Mouse (Mus musculus) erythroblast, embryonic 14.5 days (primary cell): ENCODE results near the gene Olfr692. TPM values are rescaled to one million over a fixed set of nuclear protein-coding genes. Genes with fewer than 3 reads are reported as not detected.
A peak's percentile ranks its signal among the peaks of the same experiment; 100 is the strongest.
"Not testable (repeated sequence)": the region's sequence is repeated elsewhere in the genome, so short reads cannot be mapped to it uniquely, and the experiment has no call there.

ENCODE experiments used
- H3K27me3 ChIP-seq: 2 replicates; pipeline ENCODE4 v1.6.1; 2012; ENCODE audit warnings: inconsistent platforms; ENCODE audit not compliant: control insufficient read depth
- H3K36me3 ChIP-seq: 2 replicates; pipeline ENCODE4 v1.6.1; 2012; ENCODE audit warnings: mild to moderate bottlenecking, inconsistent platforms; ENCODE audit not compliant: control insufficient read depth
- H3K4me1 ChIP-seq: 2 replicates; pipeline ENCODE4 v1.6.1; 2012; ENCODE audit warnings: inconsistent platforms; ENCODE audit not compliant: control insufficient read depth
- H3K4me3 ChIP-seq: replicated peaks from 2 replicates; pipeline ENCODE3; 2012; ENCODE audit warnings: moderate library complexity, mild to moderate bottlenecking, inconsistent platforms
- H3K9me3 ChIP-seq: 2 replicates; pipeline ENCODE4 v1.6.1; 2012; ENCODE audit warnings: low read length, inconsistent platforms, mixed read lengths; ENCODE audit not compliant: control insufficient read depth
- GATA1 ChIP-seq: IDR thresholded peaks from 2 replicates; pipeline ENCODE4 v1.6.1; 2012; ENCODE audit warnings: low read length, inconsistent platforms, mixed read lengths
- TAL1 ChIP-seq: IDR thresholded peaks from 3 replicates; pipeline ENCODE4 v1.6.1; 2012; ENCODE audit warnings: low read length, inconsistent platforms, mixed read lengths
- polyA plus RNA-seq: library from polyadenylated mRNA; stranded (reverse); fragments of >175 nt; gene quantifications from 2 replicates; pipeline ENCODE4 v1.2.3, GENCODE M21; 2012

Gene Olfr692
- polyA plus RNA-seq, 1 experiment = not detected

DNA sequence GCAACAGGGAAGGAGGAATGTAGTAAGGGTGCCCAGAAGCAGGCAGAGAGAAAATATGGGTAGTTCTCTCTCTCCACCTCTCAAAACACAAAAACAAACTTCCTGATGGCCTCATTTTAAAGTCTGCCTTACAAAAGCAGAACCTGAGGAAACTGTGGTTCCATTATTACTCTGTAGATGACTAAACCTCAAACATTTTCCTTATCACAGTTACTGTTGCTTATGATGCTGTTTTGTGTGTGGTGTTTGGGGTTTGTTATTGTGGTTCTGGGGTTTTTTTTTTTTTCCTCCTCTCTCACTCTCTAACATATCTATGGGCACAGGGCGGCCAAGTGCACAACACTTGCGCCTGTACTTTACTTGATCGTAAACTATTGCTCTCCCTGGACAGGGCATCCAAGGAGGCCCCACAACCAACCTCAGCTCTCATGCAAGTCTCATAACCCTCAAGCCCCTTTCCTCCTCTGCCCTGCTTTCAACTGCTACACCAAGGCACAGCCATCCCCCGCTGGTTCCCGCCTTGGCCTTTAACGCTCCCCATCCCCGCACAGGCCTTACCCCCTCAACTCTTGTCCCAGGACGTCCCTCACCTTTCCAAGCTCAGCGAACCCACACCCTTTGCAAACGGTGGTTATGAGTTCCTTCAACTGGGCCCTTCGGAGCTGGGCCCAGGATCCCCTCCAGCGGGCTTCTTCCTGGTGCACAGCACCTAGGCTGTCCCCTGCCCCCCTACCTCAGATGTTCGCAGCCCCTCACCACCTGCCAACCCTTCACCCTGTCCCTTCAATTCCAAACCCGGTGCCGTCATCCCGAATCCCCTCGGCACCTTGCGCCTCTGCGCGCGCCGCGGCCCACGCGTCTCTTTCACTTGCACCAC is 31.3 kb downstream of the Olfr692 start:
- TF ChIP-seq TAL1 = no peak
- no peak for TF ChIP-seq GATA1
- H3K36me3 ChIP-seq = peaks cover 7% of the 10 kb centered on the region
- H3K4me1 ChIP-seq = peaks cover 26% of the 10 kb centered on the region
- no peaks in the 10 kb centered on the region for H3K9me3 ChIP-seq
- H3K4me3 ChIP-seq = peak overlapping the region; percentile 94
- H3K27me3 ChIP-seq = no peaks in the 10 kb centered on the region

DNA sequence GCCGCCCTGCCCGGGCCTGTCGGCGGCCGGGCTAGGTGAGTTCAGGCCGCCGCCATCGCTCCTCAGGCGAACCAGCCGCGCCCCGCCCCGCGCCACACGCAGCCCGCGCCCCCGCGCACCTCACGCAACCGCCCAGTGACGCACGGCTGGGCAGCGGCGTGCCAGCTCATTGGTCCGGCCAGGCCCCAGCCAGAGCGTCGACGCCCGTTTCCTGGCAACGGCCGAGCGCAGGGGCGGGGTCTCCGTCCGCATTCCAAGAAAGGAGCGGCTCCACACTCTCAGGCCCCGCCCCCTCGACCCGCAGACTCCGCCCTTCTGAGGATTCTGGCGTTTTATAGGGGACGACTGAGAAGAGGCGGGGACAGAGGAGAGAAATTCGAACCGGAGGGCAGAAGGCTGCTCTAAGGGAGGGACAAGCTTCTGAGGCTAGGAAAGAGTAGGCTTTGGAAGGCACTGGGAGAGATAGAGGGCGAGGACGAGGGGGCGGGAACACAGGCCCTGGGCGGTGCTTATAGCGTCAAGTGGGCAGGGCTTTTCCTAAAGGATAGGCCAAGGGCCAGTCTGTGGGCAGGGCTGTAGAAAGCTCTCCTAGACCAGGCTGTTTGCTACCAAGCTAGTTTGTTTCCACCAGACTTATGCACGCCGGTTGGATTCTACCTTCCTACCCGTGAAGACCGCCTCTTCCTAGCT is 32.0 kb downstream of the Olfr692 start, which contains the start of gene Fam160a2:
Gene Fam160a2, minus strand, starts transcription at position 120 of the 690 bp plus-strand sequence.
- TF ChIP-seq TAL1 (no peak), GATA1 (no peak)
- peak within 1 kb of the TSS; percentile 94 for H3K4me3 ChIP-seq
- H3K27me3 ChIP-seq = no peaks in the 10 kb centered on the region
- no peaks in the 10 kb centered on the region for H3K9me3 ChIP-seq
- H3K36me3 ChIP-seq = peaks cover 6% of the 10 kb centered on the region
- H3K4me1 ChIP-seq = peaks cover 26% of the 10 kb centered on the region

DNA sequence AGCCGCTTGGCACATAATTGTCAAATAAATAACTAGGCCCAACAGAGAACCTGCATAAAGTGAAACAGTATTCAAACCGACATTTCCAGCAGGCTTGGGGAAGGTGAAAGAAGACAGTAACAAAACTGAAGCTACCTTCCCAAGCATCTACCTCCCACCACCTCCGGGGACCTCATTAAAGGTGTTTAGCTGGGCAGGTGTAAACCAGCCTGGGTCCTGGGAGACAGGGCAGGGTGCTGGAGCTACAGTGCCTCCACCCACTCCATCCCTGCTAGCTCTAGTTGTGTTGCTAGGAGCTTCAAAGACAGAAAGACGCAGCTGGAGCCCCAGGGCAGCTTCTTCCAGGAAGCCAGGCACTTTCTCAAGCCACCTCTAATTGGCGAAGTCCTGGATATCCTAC is 36.2 kb downstream of the Olfr692 start, which contains the start of gene Cnga4:
Gene Cnga4, plus strand, starts transcription at position 301 of the 400 bp plus-strand sequence.
- peaks cover 14% of the 10 kb centered on the region for H3K4me1 ChIP-seq
- H3K36me3 ChIP-seq = no peaks in the 10 kb centered on the region
- no peaks in the 10 kb centered on the region for H3K27me3 ChIP-seq
- TF ChIP-seq TAL1 = no peak
- TF ChIP-seq GATA1 = no peak
- H3K4me3 ChIP-seq = no peak within 1 kb of the TSS
- no peaks in the 10 kb centered on the region for H3K9me3 ChIP-seq

DNA sequence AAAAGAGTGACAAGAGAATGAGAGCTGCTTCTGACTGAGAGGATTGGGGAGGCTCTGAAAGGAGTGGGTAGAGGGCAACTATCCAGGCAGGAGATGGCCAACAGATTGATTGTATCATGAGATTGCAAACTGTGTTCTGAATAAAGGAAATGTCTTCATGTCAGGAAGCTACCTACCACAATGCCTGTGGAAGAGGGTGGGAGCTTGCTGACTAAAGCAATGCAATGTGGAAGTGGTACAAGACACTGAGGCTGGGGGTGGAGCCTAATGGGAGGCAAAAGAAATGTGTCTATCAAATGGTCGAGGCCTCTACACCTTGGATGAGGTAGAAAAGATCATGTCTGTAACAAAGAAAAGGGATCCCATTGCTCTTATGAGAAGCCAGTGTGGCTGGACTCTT is 38.3 kb downstream of the Olfr692 start:
- TF ChIP-seq TAL1 (no peak), GATA1 (no peak)
- Histone ChIP-seq H3K4me1 (no peaks in the 10 kb centered on the region), H3K9me3 (no peaks in the 10 kb centered on the region), H3K4me3 (no peak overlapping the region), H3K27me3 (no peaks in the 10 kb centered on the region), H3K36me3 (no peaks in the 10 kb centered on the region)

DNA sequence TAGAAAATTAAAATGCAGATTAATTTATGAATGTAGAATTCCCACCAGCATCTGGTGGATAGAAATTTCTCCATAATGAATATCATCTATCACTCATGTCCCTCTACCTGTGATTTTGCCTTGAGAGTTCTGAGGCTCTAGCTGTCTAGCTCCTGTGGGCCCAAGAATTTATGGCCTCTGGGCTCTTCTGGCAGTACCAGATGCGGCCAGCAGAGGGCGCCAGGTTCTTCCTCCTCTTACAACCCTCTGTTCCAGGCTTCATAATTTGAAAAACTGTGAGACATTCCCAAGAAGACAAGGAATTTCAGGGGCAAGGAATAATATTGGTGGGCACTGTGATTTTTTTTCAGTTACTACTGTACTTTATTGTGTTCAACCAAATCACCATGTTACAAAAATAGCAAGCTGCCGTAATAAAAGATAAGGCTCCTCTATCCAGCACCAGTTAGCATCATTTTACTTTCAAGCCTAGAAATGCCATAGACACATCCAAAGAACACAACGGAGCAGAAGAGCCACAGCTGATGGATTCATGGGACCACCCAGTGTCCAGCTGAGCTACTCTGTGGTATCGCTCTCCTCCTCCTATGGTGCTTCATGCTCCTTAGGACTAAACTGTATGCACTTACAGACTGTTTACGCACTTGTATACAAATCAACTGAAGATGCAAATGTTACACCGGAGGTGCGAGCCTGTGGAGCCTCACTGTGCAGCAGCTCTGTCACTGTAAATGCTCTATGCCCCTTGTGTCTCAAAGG is 44.0 kb downstream of the Olfr692 start:
- not testable (repeated sequence) for H3K4me3 ChIP-seq, H3K27me3 ChIP-seq, H3K36me3 ChIP-seq, H3K9me3 ChIP-seq, H3K4me1 ChIP-seq

DNA sequence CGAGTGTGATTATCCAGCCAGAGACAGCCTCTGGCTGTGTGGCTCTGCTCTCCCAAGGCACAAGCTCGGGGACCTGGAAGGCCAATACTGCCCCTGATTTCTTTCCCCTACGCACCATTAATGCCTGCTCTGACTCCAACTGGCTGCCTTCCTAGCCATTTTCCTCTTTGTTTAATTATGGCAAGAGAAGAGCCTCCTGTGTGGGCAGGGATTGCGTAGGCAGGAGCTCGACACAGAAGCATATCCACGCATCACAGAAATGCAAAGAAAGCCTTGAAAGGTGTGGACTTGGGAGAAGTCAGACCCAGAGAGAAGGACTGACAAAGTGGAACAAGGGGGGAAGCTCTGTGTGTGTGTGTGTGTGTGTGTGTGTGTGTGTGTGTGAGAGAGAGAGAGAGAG is 46.4 kb downstream of the Olfr692 start:
- TF ChIP-seq GATA1 (no peak), TAL1 (no peak)
- H3K27me3 ChIP-seq = no peaks in the 10 kb centered on the region
- H3K4me1 ChIP-seq = no peaks in the 10 kb centered on the region
- no peaks in the 10 kb centered on the region for H3K36me3 ChIP-seq
- no peaks in the 10 kb centered on the region for H3K9me3 ChIP-seq
- H3K4me3 ChIP-seq = no peak overlapping the region

DNA sequence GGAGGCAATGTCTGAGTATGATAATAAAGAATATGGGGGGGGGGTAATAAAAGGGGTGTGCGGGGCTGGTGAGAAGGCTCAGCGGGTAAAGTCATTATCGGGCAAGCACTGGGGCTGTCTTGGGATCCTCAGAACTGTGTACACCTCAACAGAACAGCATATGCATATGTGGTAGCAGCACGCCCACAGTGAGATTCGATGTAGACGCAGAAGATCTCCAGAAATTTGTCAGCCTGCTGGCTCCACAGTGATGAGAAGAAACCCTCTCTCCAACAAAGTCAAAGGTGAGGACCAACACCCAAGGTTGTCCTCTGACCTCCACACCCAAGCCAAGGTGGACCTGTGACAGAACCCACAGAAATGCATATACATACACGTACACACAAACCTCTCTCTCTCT is 48.5 kb downstream of the Olfr692 start:
- Histone ChIP-seq H3K4me1 (no peaks in the 10 kb centered on the region), H3K9me3 (no peaks in the 10 kb centered on the region), H3K27me3 (no peaks in the 10 kb centered on the region), H3K4me3 (no peak overlapping the region), H3K36me3 (no peaks in the 10 kb centered on the region)
- TF ChIP-seq TAL1 (no peak), GATA1 (no peak)

DNA sequence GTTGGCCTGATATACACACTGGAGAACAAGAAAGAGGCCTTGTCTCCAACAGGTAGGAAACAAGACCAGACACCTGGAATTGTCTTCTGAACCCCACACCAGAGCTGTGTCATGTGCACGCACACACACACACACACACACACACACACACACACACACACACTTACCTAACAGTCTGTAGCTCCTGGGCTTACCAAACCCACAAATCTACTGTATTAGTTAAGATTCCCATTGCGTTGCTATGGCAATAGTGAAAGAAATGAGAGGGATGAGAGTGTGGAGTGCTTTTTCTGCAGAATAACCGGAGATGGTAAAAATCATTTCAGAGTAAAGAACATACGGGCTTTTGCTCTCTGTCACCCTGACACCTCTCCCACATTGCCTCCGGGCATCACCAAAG is 50.1 kb downstream of the Olfr692 start:
- H3K4me3 ChIP-seq = no peak overlapping the region
- no peak for TF ChIP-seq GATA1
- no peak for TF ChIP-seq TAL1
- no peaks in the 10 kb centered on the region for H3K9me3 ChIP-seq
- H3K36me3 ChIP-seq = no peaks in the 10 kb centered on the region
- no peaks in the 10 kb centered on the region for H3K4me1 ChIP-seq
- no peaks in the 10 kb centered on the region for H3K27me3 ChIP-seq

Other genes with a start within 250 kb of the Olfr692 start
- not detected in 2 replicates for gene Olfr683, start 221.2 kb upstream of the Olfr692 start, polyA plus RNA-seq
- not detected in 2 replicates for gene Olfr684, start 204.6 kb upstream of the Olfr692 start, polyA plus RNA-seq
- gene Olfr685, start 182.2 kb upstream of the Olfr692 start, polyA plus RNA-seq = not detected in 2 replicates
- gene Olfr686, start 160.7 kb upstream of the Olfr692 start, polyA plus RNA-seq = not detected in 2 replicates
- gene Olfr688, start 80.1 kb upstream of the Olfr692 start, polyA plus RNA-seq = not detected in 2 replicates
- not detected in 2 replicates for gene Olfr689, start 57.1 kb upstream of the Olfr692 start, polyA plus RNA-seq
- not detected in 2 replicates for gene Olfr690, start 34.1 kb upstream of the Olfr692 start, polyA plus RNA-seq
- gene Olfr691, start 26.0 kb upstream of the Olfr692 start, polyA plus RNA-seq = not detected in 2 replicates
- not detected in 2 replicates for gene Gm5901, start 6.8 kb downstream of the Olfr692 start, polyA plus RNA-seq
- gene Fam160a2, start 31.8 kb downstream of the Olfr692 start, polyA plus RNA-seq = 3.4 and 4.0 TPM in 2 replicates
- not detected in 2 replicates for gene Cnga4, start 36.3 kb downstream of the Olfr692 start, polyA plus RNA-seq
- not detected in 2 replicates for gene Cckbr, start 57.5 kb downstream of the Olfr692 start, polyA plus RNA-seq
- gene Cavin3, start 114.1 kb downstream of the Olfr692 start, polyA plus RNA-seq = 0.07 TPM in 1 of 2 replicates, not detected in the other
- 2.2 and 2.8 TPM in 2 replicates for gene Smpd1, start 186.1 kb downstream of the Olfr692 start, polyA plus RNA-seq
- 0.01 and 0.19 TPM in 2 replicates for gene Apbb1, start 213.4 kb downstream of the Olfr692 start, polyA plus RNA-seq
- not detected in 2 replicates for gene Hpx, start 231.9 kb downstream of the Olfr692 start, polyA plus RNA-seq